Mouse (Mus musculus): ENCODE results near the gene Col2a1.
A peak's percentile ranks its signal among the peaks of the same experiment; 100 is the strongest.

The Col2a1 gene

DNA sequence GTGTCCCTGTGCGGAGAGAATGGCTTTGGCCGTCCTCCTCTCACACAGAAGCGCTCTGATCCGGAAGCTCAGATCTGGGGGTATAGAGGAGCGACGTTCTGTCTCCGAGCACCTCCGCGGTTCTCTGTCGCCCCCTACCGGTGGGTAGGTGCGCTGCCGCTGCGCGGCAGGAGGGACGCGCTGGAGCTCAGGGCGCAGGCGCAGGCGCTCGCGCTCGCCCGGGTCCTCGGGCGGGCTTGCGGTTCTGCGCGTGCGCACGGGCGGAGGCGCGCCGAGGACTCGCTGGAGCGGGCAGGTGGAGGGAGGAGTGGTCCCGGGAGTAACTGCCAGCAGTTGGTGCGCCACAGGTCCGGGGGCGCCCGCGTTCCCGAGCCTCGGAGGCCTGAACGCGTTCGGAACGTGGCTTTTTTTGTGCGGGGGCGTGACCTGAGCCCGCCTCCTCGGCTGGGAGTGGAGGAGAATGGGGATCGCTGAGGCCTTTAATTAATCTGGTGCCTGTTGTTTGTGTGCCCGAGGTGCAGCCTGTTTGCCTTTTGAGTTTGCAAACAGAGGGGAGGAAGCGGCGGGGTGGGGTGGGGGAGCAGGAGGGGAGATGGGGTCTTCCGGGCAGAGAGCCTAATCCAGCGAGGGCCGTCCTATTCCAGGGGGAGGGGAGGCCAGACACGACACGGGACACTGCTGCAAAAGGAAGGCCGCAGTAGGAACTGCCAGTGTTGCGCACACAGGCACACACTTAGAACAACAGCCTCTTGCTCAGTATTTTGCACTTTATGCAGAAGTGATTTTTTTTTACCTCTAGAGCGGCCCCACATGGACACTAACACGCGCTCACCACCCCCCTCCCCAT is 40.3 kb downstream of the Col2a1 start, which contains the start of gene Tmem106c:
Gene Tmem106c (plus strand): TSS at position 212 of the 847 bp plus-strand sequence.
- peak; percentile 93 for DNase-seq (ENCODE audit: low spot score)

DNA sequence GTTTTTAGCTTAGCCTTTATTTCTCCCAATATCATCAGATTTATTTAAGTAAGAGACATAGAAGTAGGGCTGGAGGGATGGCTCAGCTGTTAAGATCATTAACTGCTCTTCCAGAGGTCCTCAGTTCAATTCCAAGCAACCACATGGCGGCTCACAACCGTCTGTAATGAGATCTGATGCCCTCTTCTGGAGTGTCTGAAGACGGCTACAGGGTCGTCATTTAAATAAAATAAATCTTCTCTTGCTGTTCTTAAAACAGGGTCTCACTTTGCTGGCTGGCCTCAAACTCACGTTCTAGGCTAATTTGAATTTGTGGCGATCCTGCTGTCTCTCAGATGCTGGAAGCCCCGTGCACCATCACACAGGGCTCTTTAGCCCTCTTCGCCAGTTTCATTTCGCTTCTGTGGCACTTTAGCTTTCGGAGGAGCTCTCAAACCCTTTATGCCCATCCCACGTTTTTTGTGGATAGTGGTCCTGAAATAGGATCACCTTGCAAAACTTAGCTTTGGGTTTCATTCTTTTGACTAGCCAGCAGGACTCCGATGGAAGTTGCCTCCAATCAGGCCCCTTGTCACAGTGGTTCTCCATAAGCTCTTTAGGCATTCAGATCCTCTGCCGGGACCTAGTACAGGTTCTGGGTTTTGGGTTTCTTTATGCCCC is 41.0 kb downstream of the Col2a1 start:
- DNase-seq (ENCODE audit: low spot score), result no peak

GRCm38 (mm10) chr15:97956416-97956815 is 48.1 kb downstream of the Col2a1 start:
- no peak for DNase-seq (ENCODE audit: low spot score)

DNA sequence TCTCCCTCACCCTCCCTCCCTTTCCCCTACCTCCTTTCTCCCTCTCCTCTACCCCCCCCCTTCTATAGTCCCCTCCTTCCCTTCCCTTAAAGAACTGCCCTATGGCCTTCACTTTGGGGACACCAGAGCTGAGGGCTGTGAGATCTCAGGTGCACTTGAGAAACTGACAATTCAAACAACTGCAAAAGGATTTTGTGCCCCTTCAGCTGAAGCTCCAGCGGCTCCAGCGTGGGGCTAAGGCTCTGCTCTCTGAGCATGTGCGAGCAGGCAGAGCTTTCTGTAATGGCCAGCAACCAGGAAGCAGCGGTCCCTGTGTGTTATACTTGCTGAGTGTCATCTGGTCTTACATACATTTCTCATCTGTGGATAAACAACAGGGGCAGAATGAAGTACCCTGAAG is 48.8 kb downstream of the Col2a1 start:
- DNase-seq (ENCODE audit: low spot score), result no peak

- no peak for DNase-seq (ENCODE audit: low spot score)
Measured at GRCm38 (mm10) chr15:97955286-97955685, 49.2 kb downstream of the Col2a1 start.

GRCm38 (mm10) chr15:97954671-97955070 is 49.8 kb downstream of the Col2a1 start:
- DNase-seq (ENCODE audit: low spot score), result no peak

DNA sequence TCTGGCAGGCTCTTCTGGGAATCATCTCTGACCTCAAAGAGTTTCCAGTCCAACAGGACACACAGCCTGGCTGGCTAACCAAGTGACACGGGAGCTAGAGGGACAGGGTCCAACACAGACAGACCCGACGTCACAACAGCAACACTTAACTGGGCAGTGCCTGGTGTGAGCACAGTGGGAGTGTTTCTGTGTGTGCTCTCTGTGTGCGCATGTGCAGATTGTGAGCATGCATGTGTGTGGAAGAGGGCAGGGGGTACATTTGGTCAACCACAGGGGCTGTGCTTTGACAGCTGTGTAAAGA is 51.7 kb downstream of the Col2a1 start:
- no peak for DNase-seq (ENCODE audit: low spot score)

DNA sequence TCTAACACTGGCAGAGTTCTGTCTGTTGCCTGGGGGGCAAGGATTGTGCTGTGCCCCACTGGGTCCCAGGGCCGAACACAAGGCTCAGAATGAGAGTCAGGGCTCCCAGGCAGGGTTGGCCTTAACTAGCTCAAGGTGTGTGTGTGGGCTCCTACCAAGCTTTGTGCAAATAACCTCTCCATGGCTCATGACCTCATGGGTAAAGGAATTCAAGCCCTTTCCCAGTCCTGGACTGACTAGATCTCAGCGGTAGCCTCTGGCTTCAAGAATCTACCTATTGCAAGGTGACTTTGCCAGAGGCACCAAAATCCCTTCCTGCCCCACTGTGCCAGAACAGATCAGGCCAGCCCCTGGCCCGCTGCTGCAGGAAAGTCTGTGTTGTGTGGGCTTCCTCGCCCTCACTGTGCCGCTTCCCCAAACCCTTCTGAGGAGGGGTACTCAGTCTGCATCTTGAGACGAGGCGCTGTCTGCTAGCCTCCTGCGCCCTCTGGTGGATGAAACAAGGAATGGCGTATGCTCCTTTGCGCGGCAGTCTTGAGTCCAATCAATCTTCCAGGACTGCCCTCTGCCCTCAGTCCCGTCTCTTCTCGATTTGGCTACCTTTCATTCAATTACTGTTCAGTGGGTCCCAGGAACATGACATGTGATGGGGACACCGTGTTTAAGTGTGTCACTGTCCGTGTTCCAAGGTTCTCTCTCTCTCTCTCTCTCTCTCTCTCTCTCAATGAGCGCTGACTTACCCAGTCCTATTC is 52.2 kb downstream of the Col2a1 start:
- peak; percentile 58 for DNase-seq (ENCODE audit: low spot score)

DNA sequence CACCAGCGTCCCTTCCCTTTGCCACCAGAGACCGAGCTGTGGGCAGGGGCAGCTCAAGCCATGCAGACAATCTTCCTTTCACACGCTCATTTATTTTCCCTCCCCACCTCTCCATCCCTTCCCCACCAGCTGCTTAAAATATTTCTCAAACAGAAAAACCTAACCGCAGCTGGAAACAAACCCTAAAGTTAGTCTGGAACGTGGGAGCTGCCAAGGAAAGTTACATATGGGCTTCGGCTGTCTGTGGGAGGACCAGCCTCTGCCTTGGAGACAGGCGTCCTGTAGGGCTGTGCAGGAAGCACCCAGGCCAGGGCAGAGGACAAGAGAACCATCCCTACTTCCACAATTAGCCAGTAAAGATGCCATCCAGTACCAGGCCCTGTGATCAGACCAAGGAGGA is 54.3 kb downstream of the Col2a1 start:
- DNase-seq (ENCODE audit: low spot score), result no peak

- DNase-seq (ENCODE audit: low spot score), result no peak
Measured at GRCm38 (mm10) chr15:97949706-97950105, 54.8 kb downstream of the Col2a1 start.

DNA sequence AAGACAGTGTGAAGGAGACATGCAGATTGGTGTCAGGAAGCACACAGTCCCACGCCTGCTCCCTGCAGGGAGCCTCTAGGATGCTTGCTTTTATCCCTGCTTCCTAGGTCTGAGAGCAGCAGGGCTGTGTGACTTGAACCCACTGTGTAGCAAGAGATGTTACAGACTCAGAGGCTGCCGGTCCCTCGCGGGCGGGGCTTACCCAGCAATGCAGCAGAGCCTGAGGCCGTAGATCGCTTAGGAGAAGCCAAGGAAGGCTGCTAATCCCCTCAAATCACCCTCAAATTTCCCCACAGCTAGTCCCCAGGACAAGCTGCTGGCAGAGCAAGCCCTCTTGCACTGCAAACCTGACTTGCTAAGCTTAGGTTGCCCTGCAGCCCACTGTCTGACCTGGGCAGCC is 55.8 kb downstream of the Col2a1 start:
- DNase-seq (ENCODE audit: low spot score), result no peak

- DNase-seq (ENCODE audit: low spot score), result no peak
Measured at GRCm38 (mm10) chr15:97945656-97946315, 58.7 kb downstream of the Col2a1 start.

GRCm38 (mm10) chr15:97944919-97945574 is 59.4 kb downstream of the Col2a1 start:
- DNase-seq (ENCODE audit: low spot score), result no peak

DNA sequence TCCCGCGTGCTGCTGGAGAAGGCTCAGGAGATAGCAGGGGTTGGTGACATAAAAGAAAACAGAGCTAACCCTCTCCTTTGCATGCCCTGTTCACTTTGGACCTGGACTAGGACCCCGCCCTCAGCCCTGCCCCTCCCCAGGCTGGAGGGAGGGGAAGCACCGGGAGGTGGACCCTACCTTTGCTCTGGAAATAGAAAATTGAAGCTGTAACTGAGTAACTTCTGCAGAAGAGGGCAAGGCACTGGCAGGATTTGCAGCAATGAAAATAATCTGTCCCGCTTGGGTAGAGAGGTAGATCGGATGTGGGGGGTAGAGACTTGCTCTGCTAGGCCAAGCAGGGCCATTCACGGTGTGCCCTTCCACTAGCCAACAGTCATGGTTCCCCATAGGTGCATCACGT is 61.1 kb downstream of the Col2a1 start:
- DNase-seq (ENCODE audit: low spot score), result no peak

DNA sequence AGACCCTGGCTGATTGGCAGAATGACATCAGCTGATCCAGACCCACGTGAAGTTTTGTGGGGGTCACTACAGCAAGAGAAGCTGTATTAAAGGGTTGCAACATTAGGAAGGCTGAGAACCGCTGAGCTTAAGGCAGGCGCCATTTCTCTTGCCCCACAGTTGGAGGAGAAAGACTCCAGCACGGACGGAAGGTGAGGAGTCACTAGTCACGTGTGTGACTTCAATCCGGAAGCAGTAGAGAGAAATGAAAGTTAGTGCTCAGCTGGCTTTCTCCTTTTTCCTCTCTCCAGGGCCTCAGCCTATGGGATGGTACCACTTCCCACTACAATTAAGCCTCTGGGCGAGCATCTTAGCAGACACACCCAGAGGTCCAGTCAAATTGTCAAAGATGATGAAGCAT is 62.0 kb downstream of the Col2a1 start:
- no peak for DNase-seq (ENCODE audit: low spot score)

GRCm38 (mm10) chr15:97941306-97941705 is 63.2 kb downstream of the Col2a1 start:
- no peak for DNase-seq (ENCODE audit: low spot score)

DNA sequence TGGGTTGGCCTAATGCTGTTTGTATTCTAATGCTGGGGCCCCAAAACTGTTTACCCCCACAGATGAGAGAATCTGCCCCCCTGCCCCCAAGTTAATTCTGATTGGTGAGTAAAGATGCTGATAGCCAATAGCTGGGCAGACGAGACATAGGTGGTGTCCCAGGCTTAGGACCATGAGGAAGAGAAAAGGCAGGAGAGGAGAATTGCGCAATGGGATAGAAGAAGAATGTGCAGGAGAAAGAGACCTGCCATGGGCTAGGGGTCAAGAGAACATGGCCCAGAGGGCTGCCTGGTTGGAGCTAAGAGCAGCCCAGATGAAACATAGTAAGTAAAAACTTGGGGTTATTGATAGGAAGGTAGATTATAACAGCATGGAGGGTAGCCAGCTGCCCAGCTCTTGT is 64.4 kb downstream of the Col2a1 start:
- no peak for DNase-seq (ENCODE audit: low spot score)

DNA sequence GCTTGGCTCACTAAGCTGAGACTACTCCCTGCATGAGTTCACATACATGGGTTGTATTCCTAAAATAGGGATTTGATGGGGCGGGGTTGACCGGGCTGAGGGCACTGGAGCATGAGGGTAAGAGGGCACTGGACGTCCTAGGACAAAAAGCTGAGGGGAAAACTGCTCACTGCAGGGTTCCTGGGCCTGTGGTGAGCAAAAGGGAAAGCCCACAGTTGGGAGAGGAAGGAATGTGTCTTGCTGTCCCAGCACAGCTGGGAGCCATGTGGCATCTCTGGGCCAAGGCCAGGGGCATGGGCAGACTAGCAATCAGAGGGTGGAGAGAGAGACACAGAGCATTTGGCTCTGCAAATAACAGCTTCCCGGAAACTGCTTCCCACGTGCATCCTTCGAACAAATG is 65.9 kb downstream of the Col2a1 start:
- DNase-seq (ENCODE audit: low spot score), result no peak

GRCm38 (mm10) chr15:97932441-97932840 is 72.1 kb downstream of the Col2a1 start:
- DNase-seq (ENCODE audit: low spot score), result no peak

DNA sequence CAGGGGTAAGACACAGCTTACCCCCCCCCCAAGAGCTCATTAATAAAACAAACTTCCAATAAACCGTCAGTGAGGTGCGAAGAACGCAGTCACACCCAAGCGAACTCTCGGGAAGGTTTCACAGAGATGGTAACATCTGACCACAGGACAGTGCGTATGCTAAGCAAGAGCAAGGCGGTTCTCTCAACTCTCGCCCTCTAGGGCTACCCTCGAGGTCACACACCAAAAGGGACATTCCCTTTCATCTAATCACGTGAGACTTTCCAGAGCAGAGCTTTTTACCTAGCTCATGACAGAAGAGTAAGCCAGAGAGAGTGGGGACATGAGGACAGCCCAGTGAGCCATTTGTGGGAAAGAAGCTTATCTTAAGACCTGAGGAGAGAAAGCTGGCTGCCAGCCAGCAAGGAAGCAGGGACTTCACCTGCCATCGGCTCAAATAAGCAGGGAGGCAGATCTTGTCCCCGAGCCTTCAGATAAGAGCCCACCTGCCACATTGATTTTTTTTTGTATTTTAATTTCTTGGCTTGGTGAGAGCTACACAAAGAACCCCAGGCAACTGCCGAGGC is 75.2 kb downstream of the Col2a1 start:
- DNase-seq (ENCODE audit: low spot score), result no peak

DNA sequence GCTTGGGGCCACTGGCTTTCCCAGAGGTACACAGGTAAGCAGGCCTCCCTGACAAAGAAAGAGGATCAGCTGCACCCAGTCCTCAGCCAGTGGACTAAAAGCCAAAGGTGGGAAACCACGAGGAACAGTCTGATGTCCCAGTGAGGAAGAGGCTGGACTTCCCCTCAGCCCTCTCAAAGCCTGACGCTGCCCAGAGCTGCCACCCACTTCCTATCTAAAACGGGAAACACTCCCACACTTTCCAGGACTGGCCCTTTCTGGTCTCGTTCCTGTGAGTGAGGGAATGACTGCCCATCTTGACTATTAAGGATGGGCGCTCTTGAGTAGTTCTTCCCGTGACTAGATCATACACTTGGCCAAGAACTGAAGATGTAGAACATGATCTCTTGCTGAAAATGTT is 76.7 kb downstream of the Col2a1 start:
- DNase-seq (ENCODE audit: low spot score), result no peak

- DNase-seq (ENCODE audit: low spot score), result no peak
Measured at GRCm38 (mm10) chr15:97927018-97927417, 77.5 kb downstream of the Col2a1 start.
